Mouse (Mus musculus) heart, embryonic 12.5 days (tissue): ENCODE results near the gene Taf10. TPM values are rescaled to one million over a fixed set of nuclear protein-coding genes. Genes with fewer than 3 reads are reported as not detected.

Experiments
- ATAC-seq: fragments of 200-750 bp; cut with Nextera tagmentation; 2 replicates; pipeline ENCODE4 v1.8.0; 2017; ENCODE audit warnings: moderate TSS enrichment, moderate library complexity; ENCODE audit not compliant: insufficient number of reproducible peaks, low FRiP score
- H3K27ac ChIP-seq: fragments of 300-500 bp; sonication (generic); 2 replicates; pipeline ENCODE4 v1.5.1; 2016; ENCODE audit warnings: mild to moderate bottlenecking, moderate library complexity; ENCODE audit not compliant: poor library complexity, severe bottlenecking
- H3K27me3 ChIP-seq: fragments of 300-500 bp; sonication (generic); replicated peaks from 2 replicates; pipeline ENCODE4 v1.6.1; 2016; ENCODE audit warnings: mild to moderate bottlenecking, moderate library complexity
- H3K36me3 ChIP-seq: fragments of 300-500 bp; sonication (generic); 2 replicates; pipeline ENCODE4 v1.6.1; 2016; ENCODE audit warnings: mild to moderate bottlenecking, moderate library complexity
- H3K4me1 ChIP-seq: fragments of 300-500 bp; sonication (generic); replicated peaks from 2 replicates; pipeline ENCODE4 v1.6.1; 2016; ENCODE audit warnings: mild to moderate bottlenecking
- H3K4me2 ChIP-seq: fragments of 300-500 bp; sonication (generic); 2 replicates; pipeline ENCODE4 v1.6.1; 2016; ENCODE audit warnings: mild to moderate bottlenecking, moderate library complexity
- H3K4me3 ChIP-seq: fragments of 300-500 bp; sonication (generic); 2 replicates; pipeline ENCODE4 v1.5.1; 2016; ENCODE audit warnings: mild to moderate bottlenecking
- H3K9ac ChIP-seq: fragments of 300-500 bp; sonication (generic); 2 replicates; pipeline ENCODE4 v1.6.1; 2016; ENCODE audit warnings: mild to moderate bottlenecking, moderate library complexity
- H3K9me3 ChIP-seq: fragments of 300-500 bp; sonication (generic); replicated peaks from 2 replicates; pipeline ENCODE4 v1.6.1; 2016; ENCODE audit warnings: mild to moderate bottlenecking, moderate library complexity
- WGBS: fragments of 180-500 bp; shearing (Covaris S2); methylation state at CpG from one replicate; pipeline ENCODE4 v1.1.7; 2016; 5-methylcytosine and 5-hydroxymethylcytosine counted together
- polyA plus RNA-seq: library from polyadenylated mRNA; unstranded; fragments of >200 nt; fragmentation: Nextera tagmentation; extraction: Ambion mirVana; gene quantifications from 2 replicates; pipeline ENCODE4 v1.2.1, GENCODE M21; 2016

Taf10 gene
- polyA plus RNA-seq, 1 experiment from 2014 or later, result 160 TPM

DNA sequence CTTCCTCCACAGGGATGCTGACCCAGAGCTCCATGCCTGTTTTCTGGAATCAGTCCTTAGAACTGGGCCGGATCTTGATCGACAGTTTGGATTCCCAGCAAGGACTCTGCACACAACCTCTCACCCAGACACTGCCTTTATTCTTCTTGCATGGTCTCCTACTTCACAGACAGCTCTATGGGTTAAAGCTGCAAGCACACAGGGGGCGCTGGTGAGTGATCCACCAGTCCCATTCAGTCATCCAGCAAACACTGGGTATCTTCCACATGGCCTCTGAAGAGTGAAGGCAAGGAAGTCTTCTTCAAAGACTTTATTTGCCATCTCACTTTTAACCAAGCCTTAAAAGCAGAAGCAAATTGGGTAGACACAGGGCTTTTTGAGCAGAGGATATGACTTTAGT, 28.8 kb downstream of the Taf10 start:
- no peaks in the 10 kb centered on the region for H3K36me3 ChIP-seq
- no peak overlapping the region for H3K9ac ChIP-seq
- 57% methylated on average over 3 of the region's 3 CpGs for WGBS
- H3K4me3 ChIP-seq, result no peak overlapping the region
- H3K27me3 ChIP-seq, result no peaks in the 10 kb centered on the region
- H3K27ac ChIP-seq, result no peak overlapping the region
- no peaks in the 10 kb centered on the region for H3K4me1 ChIP-seq
- no peak for ATAC-seq
- H3K4me2 ChIP-seq, result no peak overlapping the region
- H3K9me3 ChIP-seq, result no peaks in the 10 kb centered on the region

DNA sequence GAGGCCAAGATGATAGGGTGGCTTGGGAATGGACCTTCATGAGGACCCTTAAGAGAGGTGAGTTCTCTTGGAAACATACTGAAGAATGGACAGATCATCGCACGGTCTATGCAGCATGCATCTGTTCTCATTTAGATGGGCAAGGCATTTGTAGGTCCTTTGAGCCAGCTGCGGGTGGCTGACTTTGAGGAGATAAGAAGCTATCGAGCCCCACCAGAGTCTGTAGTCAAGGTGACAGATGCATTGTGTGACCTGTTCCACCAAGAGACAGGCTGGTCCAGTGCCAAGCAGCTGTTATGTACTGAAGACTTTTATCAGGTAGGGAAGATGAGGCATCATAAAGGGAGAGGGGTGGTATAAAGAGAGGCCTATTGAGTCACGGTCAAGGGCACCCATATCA, 35.4 kb downstream of the Taf10 start:
- Histone ChIP-seq H3K27me3 (no peaks in the 10 kb centered on the region), H3K9ac (no peak overlapping the region), H3K4me1 (no peaks in the 10 kb centered on the region), H3K4me2 (no peak overlapping the region), H3K36me3 (no peaks in the 10 kb centered on the region), H3K27ac (no peak overlapping the region), H3K9me3 (no peaks in the 10 kb centered on the region), H3K4me3 (no peak overlapping the region)
- no peak for ATAC-seq
- 72% methylated on average over 5 of the region's 5 CpGs for WGBS

DNA sequence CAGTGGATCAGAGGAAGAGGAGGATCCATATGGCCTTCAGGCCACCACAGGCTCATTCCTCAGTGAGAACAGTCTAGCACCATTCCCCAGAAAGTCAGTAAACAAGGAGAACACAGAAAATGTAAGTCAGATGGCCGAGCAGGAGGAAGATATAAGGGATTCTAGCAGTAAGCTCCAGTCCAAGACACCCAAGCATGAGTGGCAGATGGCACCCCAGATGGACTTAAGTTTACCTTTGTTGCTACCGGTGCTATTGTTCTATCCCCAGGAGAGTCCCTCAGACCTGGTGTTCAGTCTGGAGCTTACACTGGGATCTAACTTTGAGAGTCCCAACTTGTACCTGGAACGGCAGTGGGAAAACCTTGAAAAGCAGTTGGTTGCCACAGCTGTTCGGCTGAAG, 40.3 kb downstream of the Taf10 start:
- no peaks in the 10 kb centered on the region for H3K36me3 ChIP-seq
- H3K9ac ChIP-seq, result no peak overlapping the region
- H3K4me2 ChIP-seq, result no peak overlapping the region
- no peaks in the 10 kb centered on the region for H3K9me3 ChIP-seq
- no peak overlapping the region for H3K4me3 ChIP-seq
- no peak overlapping the region for H3K27ac ChIP-seq
- peaks cover 4% of the 10 kb centered on the region; the same call in 1 of the 2 replicates for H3K27me3 ChIP-seq
- ATAC-seq, result no peak
- 73% methylated on average over 4 of the region's 4 CpGs for WGBS
- no peaks in the 10 kb centered on the region for H3K4me1 ChIP-seq

DNA sequence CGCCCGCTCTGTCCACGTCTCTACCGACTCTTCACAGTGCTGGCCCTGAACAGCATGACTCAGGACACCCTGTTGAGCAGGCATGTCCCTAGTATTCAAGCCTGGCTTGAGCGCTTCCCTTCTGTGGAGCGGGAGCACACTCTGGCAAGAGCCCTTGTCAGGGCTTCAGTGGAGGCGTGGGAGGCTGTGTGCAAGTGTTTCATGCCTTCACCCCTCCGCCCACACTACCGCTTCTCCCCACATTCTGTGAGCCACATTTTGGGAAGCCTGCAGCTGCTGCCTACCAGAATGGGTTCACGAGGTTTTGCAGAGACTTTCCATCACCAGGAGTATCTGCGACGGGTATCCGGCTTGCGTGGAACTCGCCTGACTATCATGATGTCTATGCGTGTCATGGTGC, 41.0 kb downstream of the Taf10 start:
- no peaks in the 10 kb centered on the region for H3K4me1 ChIP-seq
- no peak overlapping the region for H3K4me2 ChIP-seq
- WGBS, result 80% methylated on average over 16 of the region's 16 CpGs

DNA sequence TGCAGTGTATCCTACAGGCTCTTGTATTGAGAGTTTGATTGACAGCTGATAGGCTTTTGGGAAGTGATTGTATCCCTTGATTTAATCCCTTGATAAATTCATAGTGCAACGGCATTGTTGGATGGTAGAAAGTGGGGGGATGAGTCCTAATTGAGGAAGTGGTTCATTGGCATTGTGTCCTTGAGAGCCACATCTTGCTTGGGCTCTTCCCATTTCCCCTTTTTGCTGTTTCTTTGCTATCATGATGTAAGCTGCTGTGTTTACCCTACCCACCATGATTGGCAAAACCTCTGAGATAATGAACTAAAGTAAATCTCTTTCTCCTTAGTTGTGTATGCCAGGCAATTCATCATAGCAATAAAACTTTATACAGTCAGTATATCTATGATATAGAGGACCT, 53.3 kb downstream of the Taf10 start:
- Histone ChIP-seq H3K36me3 (no peaks in the 10 kb centered on the region), H3K27ac (no peak overlapping the region), H3K9me3 (no peaks in the 10 kb centered on the region), H3K9ac (no peak overlapping the region), H3K4me3 (no peak overlapping the region), H3K4me2 (no peak overlapping the region), H3K4me1 (no peaks in the 10 kb centered on the region), H3K27me3 (no peaks in the 10 kb centered on the region; the same call in 1 of the 2 replicates)
- no peak for ATAC-seq
- 68% methylated on average over 1 of the region's 1 CpGs for WGBS

More for the DNA sequence above, 41.0 kb downstream of the Taf10 start:
- H3K27me3 ChIP-seq, result peaks cover 4% of the 10 kb centered on the region; the same call in 1 of the 2 replicates
- no peaks in the 10 kb centered on the region for H3K36me3 ChIP-seq
- H3K9me3 ChIP-seq, result no peaks in the 10 kb centered on the region
- no peak overlapping the region for H3K4me3 ChIP-seq
- ATAC-seq, result no peak
- H3K27ac ChIP-seq, result no peak overlapping the region
- no peak overlapping the region for H3K9ac ChIP-seq

Other genes with a start within 250 kb of the Taf10 start
- 52.4 and 54.6 TPM in 2 replicates for gene Smpd1, start 190.0 kb downstream of the Taf10 start, polyA plus RNA-seq
- 48.8 and 52.9 TPM in 2 replicates for gene Apbb1, start 162.7 kb downstream of the Taf10 start, polyA plus RNA-seq
- 0.33 and 1.9 TPM in 2 replicates for gene Hpx, start 144.2 kb downstream of the Taf10 start, polyA plus RNA-seq
- gene Trim3, start 110.8 kb downstream of the Taf10 start, polyA plus RNA-seq, result 27.9 and 30.7 TPM in 2 replicates
- 142 and 155 TPM in 2 replicates for gene Timm10b, start 104.3 kb downstream of the Taf10 start, polyA plus RNA-seq
- gene Arfip2, start 103.9 kb downstream of the Taf10 start, polyA plus RNA-seq, result 45.5 and 45.6 TPM in 2 replicates
- 14.1 and 14.8 TPM in 2 replicates for gene Gm45799, start 103.8 kb downstream of the Taf10 start, polyA plus RNA-seq
- gene Dnhd1, start 93.5 kb downstream of the Taf10 start, polyA plus RNA-seq, result 0.41 and 0.52 TPM in 2 replicates
- 384 and 391 TPM in 2 replicates for gene Ilk, start 7.8 kb downstream of the Taf10 start, polyA plus RNA-seq
- gene Rrp8, start 7.0 kb downstream of the Taf10 start, polyA plus RNA-seq, result 29.1 and 30.9 TPM in 2 replicates
- gene Tpp1, start 7.9 kb upstream of the Taf10 start, polyA plus RNA-seq, result 87.7 and 97.8 TPM in 2 replicates
- 8.7 and 9.4 TPM in 2 replicates for gene Dchs1, start 43.3 kb upstream of the Taf10 start, polyA plus RNA-seq
- 232 TPM in 2 replicates for gene Mrpl17, start 66.7 kb upstream of the Taf10 start, polyA plus RNA-seq
- 0.39 TPM in 1 of 2 replicates, not detected in the other for gene Gm4070, start 209.6 kb upstream of the Taf10 start, polyA plus RNA-seq